Mouse (Mus musculus): ENCODE measurements around the gene Pde12. TPM values are rescaled to one million over a fixed set of nuclear protein-coding genes. Genes with fewer than 3 reads are reported as not detected.

The Pde12 gene
- 4.8 and 5.3 TPM in 2 replicates for polyA plus RNA-seq (2021; fragmentation: Nextera tagmentation)
- long read RNA-seq, experiment 1, full-length matches to known transcripts, result 126 of 129 reads
- long read RNA-seq, experiment 1, partial matches to known transcripts, result 0 of 129 reads
- long read RNA-seq, experiment 1, other reads (novel, unspliced or antisense), result 3 of 129 reads
- long read RNA-seq, experiment 2, full-length matches to known transcripts, result 16 of 22 reads
- long read RNA-seq, experiment 2, partial matches to known transcripts, result 1 of 22 reads
- long read RNA-seq, experiment 2, other reads (novel, unspliced or antisense), result 5 of 22 reads

DNA sequence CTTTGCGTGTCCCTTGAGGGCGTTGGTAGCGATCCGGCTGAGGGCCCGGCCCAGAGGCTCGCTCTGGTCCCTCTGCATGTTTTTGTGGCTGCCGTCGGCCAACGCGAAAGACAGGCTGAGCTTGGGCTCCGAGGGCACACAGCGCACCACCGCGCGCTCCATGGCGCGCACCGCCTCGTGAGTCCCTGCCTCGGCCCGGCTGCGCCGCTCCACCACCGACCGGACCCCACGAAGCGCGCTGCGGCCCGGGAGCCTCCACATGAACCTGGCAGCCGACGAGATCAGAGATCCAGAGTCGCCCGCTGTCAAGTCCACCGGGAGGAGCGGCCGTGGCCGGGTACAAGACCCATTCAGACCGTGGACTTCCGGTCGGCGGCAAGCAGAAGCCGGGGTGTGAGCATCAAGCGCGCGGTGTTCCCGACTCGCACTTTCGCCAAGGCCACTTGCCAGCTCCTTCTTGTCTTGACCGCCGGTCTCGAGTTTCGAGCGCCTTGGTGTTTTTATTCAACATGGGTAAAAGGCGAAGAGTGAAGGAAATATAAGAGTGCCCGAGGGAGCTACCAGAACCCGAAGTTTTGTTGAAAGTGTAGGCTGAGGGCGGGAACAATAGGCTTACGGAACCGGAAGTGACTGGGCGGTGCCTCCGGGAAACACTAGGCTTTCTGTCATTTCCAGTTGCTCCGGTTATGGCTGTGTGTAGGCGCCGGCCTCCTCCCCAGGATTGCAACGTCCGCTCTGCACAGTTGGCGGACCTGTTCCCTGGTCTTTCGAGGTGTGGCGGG is at the start of gene Pde12:
Gene Pde12, minus strand, starts transcription at position 592 of the 782 bp plus-strand sequence.

DNA sequence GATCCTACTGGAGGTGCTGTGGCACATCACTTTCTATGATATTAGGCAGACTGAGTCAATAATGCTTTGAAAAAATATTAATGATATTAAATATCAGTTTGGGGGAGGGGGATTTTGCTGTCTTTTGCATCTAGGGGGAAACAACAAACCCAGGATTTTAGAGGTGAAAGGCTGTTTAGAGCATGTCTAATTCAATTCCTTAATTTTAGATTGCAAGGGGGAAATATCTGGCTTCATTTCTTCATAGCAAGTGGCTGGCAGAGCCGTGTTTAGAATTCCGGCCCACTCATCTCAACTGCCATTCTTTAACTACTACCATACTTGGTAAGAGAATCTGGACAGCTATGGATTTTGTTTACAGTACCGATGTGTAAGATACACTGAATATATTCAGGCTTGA is 23.3 kb upstream of the Pde12 start, which contains the start of gene Dnah12:
Gene Dnah12, plus strand, starts transcription at position 301 of the 400 bp plus-strand sequence.

GRCm38 (mm10) chr14:26637851-26638707 is 31.6 kb downstream of the Pde12 start, which contains the start of gene Arf4:
Gene Arf4 (plus strand): TSS chr14:26638074.

Other genes with a start within 250 kb of the Pde12 start
- gene Slmap, start 135.0 kb downstream of the Pde12 start, polyA plus RNA-seq (2021; fragmentation: Nextera tagmentation), result 14.1 and 17.9 TPM in 2 replicates
- gene Dennd6a, start 96.0 kb downstream of the Pde12 start, polyA plus RNA-seq (2021; fragmentation: Nextera tagmentation), result 3.3 and 16.8 TPM in 2 replicates
- gene Arf4, start 31.8 kb downstream of the Pde12 start, polyA plus RNA-seq (2021; fragmentation: Nextera tagmentation), result 103 and 125 TPM in 2 replicates
- 0.04 and 0.05 TPM in 2 replicates for gene Dnah12, start 23.4 kb upstream of the Pde12 start, polyA plus RNA-seq (2021; fragmentation: Nextera tagmentation)
- 0.34 TPM in 1 of 2 replicates, not detected in the other for gene Asb14, start 224.7 kb upstream of the Pde12 start, polyA plus RNA-seq (2021; fragmentation: Nextera tagmentation)